Mouse (Mus musculus): ENCODE measurements around the gene Shb. TPM values are rescaled to one million over a fixed set of nuclear protein-coding genes. Genes with fewer than 3 reads are reported as not detected.
A peak's percentile ranks its signal among the peaks of the same experiment; 100 is the strongest.

The Shb gene
- polyA plus RNA-seq, 1 experiment from 2014 or later: 7.3 TPM

- no peaks in the 10 kb centered on the region for H3K9me3 ChIP-seq (ENCODE audit: control insufficient read depth, low read length)
- no peak overlapping the region for H3K4me3 ChIP-seq (ENCODE audit: low read depth, low read length)
- H3K27me3 ChIP-seq (replicated peaks; ENCODE audit: control insufficient read depth, insufficient read depth, low read length): no peaks in the 10 kb centered on the region
- WGBS: 41% methylated on average over 8 of the region's 8 CpGs
- H3K4me2 ChIP-seq (ENCODE audit: low read length): no peak overlapping the region
- H3K27ac ChIP-seq (ENCODE audit: low read depth): no peak overlapping the region
- no peak overlapping the region for H3K9ac ChIP-seq (ENCODE audit: low read length)
- ATAC-seq (replicated peaks; ENCODE audit: low FRiP score, low TSS enrichment, low read depth) (no peak), DNase-seq (ENCODE audit: low spot score) (no peak)
- H3K36me3 ChIP-seq (ENCODE audit: control insufficient read depth, insufficient read depth, low read length): no peaks in the 10 kb centered on the region
- peaks cover 88% of the 10 kb centered on the region for H3K4me1 ChIP-seq (replicated peaks; ENCODE audit: control insufficient read depth, insufficient read depth, low read length)
These were observed 36.6 kb downstream of the Shb start for GRCm38 (mm10) chr4:45495531-45496201.

- ATAC-seq (replicated peaks; ENCODE audit: low FRiP score, low TSS enrichment, low read depth): no peak
- no peak overlapping the region for H3K27ac ChIP-seq (ENCODE audit: low read depth)
- no peak overlapping the region for H3K9ac ChIP-seq (ENCODE audit: low read length)
- peaks cover 89% of the 10 kb centered on the region for H3K4me1 ChIP-seq (replicated peaks; ENCODE audit: control insufficient read depth, insufficient read depth, low read length)
- no peaks in the 10 kb centered on the region for H3K36me3 ChIP-seq (ENCODE audit: control insufficient read depth, insufficient read depth, low read length)
- no peaks in the 10 kb centered on the region for H3K27me3 ChIP-seq (replicated peaks; ENCODE audit: control insufficient read depth, insufficient read depth, low read length)
- WGBS: 39% methylated on average over 6 of the region's 6 CpGs
- H3K4me3 ChIP-seq (ENCODE audit: low read depth, low read length): no peak overlapping the region
- H3K4me2 ChIP-seq (ENCODE audit: low read length): no peak overlapping the region
- DNase-seq (ENCODE audit: low spot score): no peak
- no peaks in the 10 kb centered on the region for H3K9me3 ChIP-seq (ENCODE audit: control insufficient read depth, low read length)
These were observed 38.4 kb downstream of the Shb start for GRCm38 (mm10) chr4:45493786-45494400.

- Histone ChIP-seq H3K9ac (ENCODE audit: low read length) (no peak overlapping the region), H3K4me2 (ENCODE audit: low read length) (peak overlapping the region; percentile 18; the same call in 1 of the 2 replicates), H3K36me3 (ENCODE audit: control insufficient read depth, insufficient read depth, low read length) (no peaks in the 10 kb centered on the region), H3K27me3 (replicated peaks; ENCODE audit: control insufficient read depth, insufficient read depth, low read length) (no peaks in the 10 kb centered on the region), H3K4me1 (replicated peaks; ENCODE audit: control insufficient read depth, insufficient read depth, low read length) (peaks cover 82% of the 10 kb centered on the region), H3K4me3 (ENCODE audit: low read depth, low read length) (no peak overlapping the region), H3K9me3 (ENCODE audit: control insufficient read depth, low read length) (no peaks in the 10 kb centered on the region), H3K27ac (ENCODE audit: low read depth) (peak overlapping the region; percentile 38)
- ATAC-seq (replicated peaks; ENCODE audit: low FRiP score, low TSS enrichment, low read depth) (no peak), DNase-seq (ENCODE audit: low spot score) (no peak)
- 14% methylated on average over 7 of the region's 7 CpGs for WGBS
These were observed 39.2 kb downstream of the Shb start for GRCm38 (mm10) chr4:45493118-45493517.

- H3K9me3 ChIP-seq (ENCODE audit: control insufficient read depth, low read length): no peaks in the 10 kb centered on the region
- 13% methylated on average over 5 of the region's 5 CpGs for WGBS
- no peak overlapping the region for H3K4me3 ChIP-seq (ENCODE audit: low read depth, low read length)
- H3K9ac ChIP-seq (ENCODE audit: low read length): no peak overlapping the region
- H3K4me1 ChIP-seq (replicated peaks; ENCODE audit: control insufficient read depth, insufficient read depth, low read length): peaks cover 83% of the 10 kb centered on the region
- H3K27ac ChIP-seq (ENCODE audit: low read depth): peak overlapping the region; percentile 38
- no peaks in the 10 kb centered on the region for H3K36me3 ChIP-seq (ENCODE audit: control insufficient read depth, insufficient read depth, low read length)
- DNase-seq (ENCODE audit: low spot score): no peak
- no peaks in the 10 kb centered on the region for H3K27me3 ChIP-seq (replicated peaks; ENCODE audit: control insufficient read depth, insufficient read depth, low read length)
- ATAC-seq (replicated peaks; ENCODE audit: low FRiP score, low TSS enrichment, low read depth): no peak
- peak overlapping the region; percentile 18; the same call in 1 of the 2 replicates for H3K4me2 ChIP-seq (ENCODE audit: low read length)
These were observed 39.6 kb downstream of the Shb start for GRCm38 (mm10) chr4:45492681-45493081.

GRCm38 (mm10) chr4:45491685-45492601 lies 40.3 kb downstream of the Shb start:
- WGBS: 44% methylated on average over 16 of the region's 16 CpGs
- H3K9ac ChIP-seq (ENCODE audit: low read length): no peak overlapping the region
- no peaks in the 10 kb centered on the region for H3K27me3 ChIP-seq (replicated peaks; ENCODE audit: control insufficient read depth, insufficient read depth, low read length)
- peaks cover 81% of the 10 kb centered on the region for H3K4me1 ChIP-seq (replicated peaks; ENCODE audit: control insufficient read depth, insufficient read depth, low read length)
- ATAC-seq (replicated peaks; ENCODE audit: low FRiP score, low TSS enrichment, low read depth) (no peak), DNase-seq (ENCODE audit: low spot score) (no peak)
- no peak overlapping the region for H3K4me3 ChIP-seq (ENCODE audit: low read depth, low read length)
- H3K9me3 ChIP-seq (ENCODE audit: control insufficient read depth, low read length): no peaks in the 10 kb centered on the region
- H3K27ac ChIP-seq (ENCODE audit: low read depth): peak overlapping the region; percentile 55; the same call in 1 of the 2 replicates
- H3K36me3 ChIP-seq (ENCODE audit: control insufficient read depth, insufficient read depth, low read length): no peaks in the 10 kb centered on the region
- H3K4me2 ChIP-seq (ENCODE audit: low read length): peak overlapping the region; percentile 18; the same call in 1 of the 2 replicates

- Histone ChIP-seq H3K27me3 (replicated peaks; ENCODE audit: control insufficient read depth, insufficient read depth, low read length) (no peaks in the 10 kb centered on the region), H3K36me3 (ENCODE audit: control insufficient read depth, insufficient read depth, low read length) (no peaks in the 10 kb centered on the region), H3K4me3 (ENCODE audit: low read depth, low read length) (no peak overlapping the region), H3K4me1 (replicated peaks; ENCODE audit: control insufficient read depth, insufficient read depth, low read length) (peaks cover 79% of the 10 kb centered on the region), H3K9ac (ENCODE audit: low read length) (no peak overlapping the region), H3K27ac (ENCODE audit: low read depth) (peak overlapping the region; percentile 55), H3K4me2 (ENCODE audit: low read length) (no peak overlapping the region), H3K9me3 (ENCODE audit: control insufficient read depth, low read length) (no peaks in the 10 kb centered on the region)
- DNase-seq (ENCODE audit: low spot score) (no peak), ATAC-seq (replicated peaks; ENCODE audit: low FRiP score, low TSS enrichment, low read depth) (no peak)
- 45% methylated on average over 6 of the region's 6 CpGs for WGBS
These were observed 41.1 kb downstream of the Shb start for GRCm38 (mm10) chr4:45491119-45491679.

- Histone ChIP-seq H3K4me1 (replicated peaks; ENCODE audit: control insufficient read depth, insufficient read depth, low read length) (peaks cover 69% of the 10 kb centered on the region), H3K9ac (ENCODE audit: low read length) (0 out of 2 replicates have a peak overlapping the region, but pooled peaks have one; percentile 6), H3K4me2 (ENCODE audit: low read length) (peak overlapping the region; percentile 2; the same call in 1 of the 2 replicates), H3K9me3 (ENCODE audit: control insufficient read depth, low read length) (no peaks in the 10 kb centered on the region), H3K27me3 (replicated peaks; ENCODE audit: control insufficient read depth, insufficient read depth, low read length) (no peaks in the 10 kb centered on the region), H3K4me3 (ENCODE audit: low read depth, low read length) (no peak overlapping the region), H3K27ac (ENCODE audit: low read depth) (peak overlapping the region; percentile 55), H3K36me3 (ENCODE audit: control insufficient read depth, insufficient read depth, low read length) (no peaks in the 10 kb centered on the region)
- DNase-seq (ENCODE audit: low spot score) (no peak), ATAC-seq (replicated peaks; ENCODE audit: low FRiP score, low TSS enrichment, low read depth) (no peak)
- WGBS: 27% methylated on average over 8 of the region's 8 CpGs
These were observed 42.1 kb downstream of the Shb start for GRCm38 (mm10) chr4:45490036-45490752.
